Mouse (Mus musculus): ENCODE data around the gene Smco2. TPM values are rescaled to one million over a fixed set of nuclear protein-coding genes. Genes with fewer than 3 reads are reported as not detected.

Gene Smco2
- polyA plus RNA-seq (2012; rRNA removed) (not detected in 2 replicates), polyA plus RNA-seq (2014; fragmentation: Nextera tagmentation; extraction: Ambion mirVana) (not detected in 2 replicates)

DNA sequence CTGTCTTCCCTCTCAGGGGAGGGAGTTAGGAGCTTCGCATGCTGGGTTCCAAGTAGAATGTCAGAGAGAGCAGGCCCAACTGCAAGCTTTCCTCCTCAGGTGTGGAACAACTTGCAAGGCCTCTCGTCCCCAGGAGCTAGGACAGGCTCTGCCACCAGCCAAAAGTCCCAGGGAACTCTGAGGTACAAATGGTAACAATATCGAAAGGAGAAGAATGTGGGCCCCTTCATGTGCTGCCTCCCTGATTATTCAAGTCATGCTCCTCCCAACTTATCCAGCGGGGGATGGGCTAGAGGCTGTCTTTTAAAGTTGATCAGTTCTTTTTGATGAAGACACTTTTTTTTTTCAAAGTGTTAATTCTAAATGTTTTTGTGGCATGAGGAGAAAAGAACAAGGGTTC, at the start of gene Smco2:
TSS of gene Smco2 (plus strand) at position 55 of the 400 bp plus-strand sequence.
- ATAC-seq (ENCODE audit: insufficient read depth) = peak; percentile 72
- Histone ChIP-seq H3K4me1 (replicated peaks; ENCODE audit: control insufficient read depth in 2 of 2, insufficient read depth in 2 of 2, low read length in 1 of 2) (peaks cover 3 to 25% of the 10 kb centered on the region in 2 experiments; a peak in 3 of 4 replicates), H3K4me2 (ENCODE audit: low read depth) (peak within 1 kb of the TSS; percentile 33), H3K27ac (no peak within 1 kb of the TSS), H3K27me3 (ENCODE audit: control insufficient read depth, insufficient read depth, low read length) (no peaks in the 10 kb centered on the region), H3K9me3 (ENCODE audit: control insufficient read depth, low read length) (no peaks in the 10 kb centered on the region), H3K4me3 (ENCODE audit: insufficient read depth in 1 of 2, low read depth in 2 of 2, low read length in 2 of 2) (no peak within 1 kb of the TSS), H3K36me3 (replicated peaks; ENCODE audit: control insufficient read depth, insufficient read depth, low read depth) (no peaks in the 10 kb centered on the region), H3K9ac (replicated peaks) (no peak within 1 kb of the TSS)
- WGBS (ENCODE audit: insufficient replicate concordance) = 46% methylated on average over 4 of the region's 4 CpGs
- TF ChIP-seq EP300 (IDR thresholded peaks at IDR 0.05; ENCODE audit: low read depth) (no peak), CTCF (IDR thresholded peaks at IDR 0.05; ENCODE audit: low read depth) (no peak)
- no peak for DNase-seq (ENCODE audit: low read depth in 3 of 3, low spot score in 3 of 3)

DNA sequence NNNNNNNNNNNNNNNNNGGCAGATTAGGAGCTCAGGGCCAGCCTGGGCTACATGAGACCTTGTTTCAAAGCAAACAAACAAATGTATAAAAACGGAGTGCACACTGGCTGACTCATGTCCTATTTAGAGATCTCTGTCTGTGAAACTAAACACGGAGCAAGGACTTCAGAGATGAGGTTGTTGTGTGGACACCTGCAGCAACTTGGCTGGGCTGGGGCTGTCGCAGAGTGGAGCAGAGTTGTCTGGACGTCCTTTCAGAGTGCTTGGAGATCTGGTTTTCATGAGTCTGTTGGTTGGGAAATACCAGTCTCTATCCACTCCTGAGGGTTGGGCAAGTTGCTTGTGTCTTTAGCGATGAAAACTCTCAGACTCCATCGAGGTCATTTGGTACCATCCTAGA, 39.9 kb upstream of the Smco2 start:
- Histone ChIP-seq H3K4me3 (ENCODE audit: insufficient read depth in 1 of 2, low read depth in 2 of 2, low read length in 2 of 2) (no peak overlapping the region), H3K4me1 (replicated peaks; ENCODE audit: control insufficient read depth in 2 of 2, insufficient read depth in 2 of 2, low read length in 1 of 2) (peaks cover 0 to 5% of the 10 kb centered on the region in 2 experiments; a peak in 2 of 4 replicates), H3K27ac (no peak overlapping the region), H3K4me2 (ENCODE audit: low read depth) (no peak overlapping the region), H3K9ac (replicated peaks) (no peak overlapping the region), H3K27me3 (ENCODE audit: control insufficient read depth, insufficient read depth, low read length) (no peaks in the 10 kb centered on the region), H3K36me3 (replicated peaks; ENCODE audit: control insufficient read depth, insufficient read depth, low read depth) (no peaks in the 10 kb centered on the region), H3K9me3 (ENCODE audit: control insufficient read depth, low read length) (no peaks in the 10 kb centered on the region)
- TF ChIP-seq EP300 (IDR thresholded peaks at IDR 0.05; ENCODE audit: low read depth) (no peak), CTCF (IDR thresholded peaks at IDR 0.05; ENCODE audit: low read depth) (no peak)
- DNase-seq (ENCODE audit: low read depth in 3 of 3, low spot score in 3 of 3) (no peak), ATAC-seq (ENCODE audit: insufficient read depth) (no peak)
- 60% methylated on average over 6 of the region's 6 CpGs for WGBS (ENCODE audit: insufficient replicate concordance)

DNA sequence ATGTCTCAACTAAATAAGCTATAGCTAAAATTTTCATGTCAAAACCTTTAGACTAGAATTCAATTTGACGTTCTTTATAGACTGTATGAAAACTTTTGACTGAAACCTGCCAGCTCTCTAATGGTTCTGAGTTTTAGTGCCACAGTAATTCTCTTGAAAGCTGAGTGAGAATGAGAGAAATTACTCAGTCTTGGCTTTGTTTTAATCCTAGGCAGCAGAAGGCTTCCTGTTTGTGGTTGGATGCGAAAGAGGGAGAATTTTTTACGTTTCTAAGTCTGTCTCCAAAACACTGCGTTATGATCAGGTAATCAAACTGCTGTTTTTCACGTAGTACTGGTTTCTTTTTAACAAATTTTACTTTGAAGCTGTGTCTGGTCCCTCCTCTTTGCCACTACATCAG, 36.9 kb upstream of the Smco2 start:
- ATAC-seq (ENCODE audit: insufficient read depth) (no peak), DNase-seq (ENCODE audit: low read depth in 3 of 3, low spot score in 3 of 3) (no peak)
- Histone ChIP-seq H3K36me3 (replicated peaks; ENCODE audit: control insufficient read depth, insufficient read depth, low read depth) (no peaks in the 10 kb centered on the region), H3K9me3 (ENCODE audit: control insufficient read depth, low read length) (no peaks in the 10 kb centered on the region), H3K9ac (replicated peaks) (no peak overlapping the region), H3K4me1 (replicated peaks; ENCODE audit: control insufficient read depth in 2 of 2, insufficient read depth in 2 of 2, low read length in 1 of 2) (no peaks in the 10 kb centered on the region), H3K4me3 (ENCODE audit: insufficient read depth in 1 of 2, low read depth in 2 of 2, low read length in 2 of 2) (no peak overlapping the region), H3K4me2 (ENCODE audit: low read depth) (no peak overlapping the region), H3K27me3 (ENCODE audit: control insufficient read depth, insufficient read depth, low read length) (no peaks in the 10 kb centered on the region), H3K27ac (no peak overlapping the region)
- TF ChIP-seq CTCF (IDR thresholded peaks at IDR 0.05; ENCODE audit: low read depth) (no peak), EP300 (IDR thresholded peaks at IDR 0.05; ENCODE audit: low read depth) (no peak)
- WGBS (ENCODE audit: insufficient replicate concordance) = 47% methylated on average over 5 of the region's 5 CpGs

DNA sequence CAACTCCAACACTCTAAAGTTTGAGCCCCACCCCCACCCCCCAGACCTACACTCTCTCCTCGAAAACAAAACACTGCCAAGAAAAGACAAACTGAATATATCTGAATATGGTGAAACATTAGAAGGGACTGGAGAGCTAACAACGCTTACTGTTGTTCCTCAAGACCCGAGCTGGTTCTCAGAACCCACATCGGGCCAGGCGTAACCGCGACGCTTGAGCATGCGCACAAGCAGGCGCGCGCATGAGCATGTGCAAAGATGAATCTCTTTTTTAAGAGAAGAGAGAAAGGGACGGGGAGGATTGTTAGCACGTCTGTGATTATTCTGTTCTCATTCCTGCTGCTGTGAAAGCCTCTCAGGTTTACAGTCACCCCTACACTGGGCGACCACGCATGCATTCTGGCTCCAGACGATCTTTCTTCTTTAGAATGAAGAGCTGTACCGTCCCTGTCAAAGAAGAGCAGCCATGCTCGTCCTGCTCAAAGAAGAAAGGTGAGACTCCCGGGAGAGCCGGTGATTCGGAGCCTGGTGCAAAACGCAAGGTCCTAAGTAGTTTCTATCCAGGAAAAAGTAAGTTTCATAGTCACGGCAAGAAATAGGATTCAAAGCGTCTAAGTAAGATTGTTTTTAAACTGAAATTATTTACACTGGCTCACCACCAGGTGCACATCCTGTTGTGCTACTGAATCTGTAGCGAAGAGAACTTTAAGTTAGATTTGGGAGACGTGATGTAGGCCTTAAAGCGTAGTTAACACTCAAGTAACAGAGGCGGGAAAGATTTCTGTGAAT, 29.5 kb upstream of the Smco2 start:
- Histone ChIP-seq H3K27ac (no peak overlapping the region), H3K4me1 (replicated peaks; ENCODE audit: control insufficient read depth in 2 of 2, insufficient read depth in 2 of 2, low read length in 1 of 2) (peaks cover 0 to 3% of the 10 kb centered on the region in 2 experiments; a peak in 1 of 4 replicates), H3K9me3 (ENCODE audit: control insufficient read depth, low read length) (no peaks in the 10 kb centered on the region), H3K4me3 (ENCODE audit: insufficient read depth in 1 of 2, low read depth in 2 of 2, low read length in 2 of 2) (no peak overlapping the region), H3K36me3 (replicated peaks; ENCODE audit: control insufficient read depth, insufficient read depth, low read depth) (no peaks in the 10 kb centered on the region), H3K4me2 (ENCODE audit: low read depth) (no peak overlapping the region), H3K9ac (replicated peaks) (no peak overlapping the region), H3K27me3 (ENCODE audit: control insufficient read depth, insufficient read depth, low read length) (no peaks in the 10 kb centered on the region)
- TF ChIP-seq CTCF (IDR thresholded peaks at IDR 0.05; ENCODE audit: low read depth) = no peak
- no peak for TF ChIP-seq EP300 (IDR thresholded peaks at IDR 0.05; ENCODE audit: low read depth)
- 74% methylated on average over 29 of the region's 29 CpGs for WGBS (ENCODE audit: insufficient replicate concordance)
- no peak for ATAC-seq (ENCODE audit: insufficient read depth)
- DNase-seq (ENCODE audit: low read depth in 3 of 3, low spot score in 3 of 3) = no peak

DNA sequence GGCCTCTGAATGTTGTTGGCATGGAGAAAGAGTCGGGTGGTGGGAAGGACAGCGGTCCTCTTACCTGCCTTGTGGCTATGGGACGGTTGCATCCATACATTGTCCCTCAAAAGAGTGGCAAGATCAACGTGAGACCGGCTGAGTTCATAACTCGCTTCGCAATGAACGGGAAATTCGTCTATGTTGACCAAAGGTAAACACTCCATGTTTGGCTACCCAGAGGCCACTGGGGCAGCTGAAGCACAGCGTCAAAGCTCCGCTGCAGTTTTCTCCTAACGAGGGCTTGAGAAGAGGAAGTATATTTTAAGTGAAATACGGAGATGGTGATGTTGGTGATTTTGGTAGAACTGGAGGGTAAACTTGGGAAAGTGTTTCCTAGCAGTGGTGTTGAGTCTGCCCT, 27.9 kb upstream of the Smco2 start:
- WGBS (ENCODE audit: insufficient replicate concordance) = 67% methylated on average over 13 of the region's 13 CpGs
- no peak overlapping the region for H3K4me2 ChIP-seq (ENCODE audit: low read depth)
- no peaks in the 10 kb centered on the region for H3K27me3 ChIP-seq (ENCODE audit: control insufficient read depth, insufficient read depth, low read length)
- no peak overlapping the region for H3K9ac ChIP-seq (replicated peaks)
- DNase-seq (ENCODE audit: low read depth in 3 of 3, low spot score in 3 of 3) (peak in 1 of 3 experiments; percentile 7), ATAC-seq (ENCODE audit: insufficient read depth) (no peak)
- H3K4me1 ChIP-seq (replicated peaks; ENCODE audit: control insufficient read depth in 2 of 2, insufficient read depth in 2 of 2, low read length in 1 of 2) = peaks cover 0 to 3% of the 10 kb centered on the region in 2 experiments; a peak in 1 of 4 replicates
- H3K36me3 ChIP-seq (replicated peaks; ENCODE audit: control insufficient read depth, insufficient read depth, low read depth) = no peaks in the 10 kb centered on the region
- H3K4me3 ChIP-seq (ENCODE audit: insufficient read depth in 1 of 2, low read depth in 2 of 2, low read length in 2 of 2) = no peak overlapping the region
- no peak for TF ChIP-seq CTCF (IDR thresholded peaks at IDR 0.05; ENCODE audit: low read depth)
- no peak for TF ChIP-seq EP300 (IDR thresholded peaks at IDR 0.05; ENCODE audit: low read depth)
- H3K9me3 ChIP-seq (ENCODE audit: control insufficient read depth, low read length) = no peaks in the 10 kb centered on the region
- H3K27ac ChIP-seq = no peak overlapping the region
